Mouse (Mus musculus): ENCODE measurements around the gene Htra3.

Htra3 gene

GRCm38 (mm10) chr5:35679256-35680155, at the start of gene Htra3:
Gene Htra3, minus strand, starts transcription at chr5:35679782.
- DNase-seq (ENCODE audit: low spot score in 2 of 2): no peak

GRCm38 (mm10) chr5:35728957-35729460, 49.4 kb upstream of the Htra3 start:
- peak; percentile 38 to 60 for DNase-seq (ENCODE audit: low spot score in 2 of 2)

GRCm38 (mm10) chr5:35728344-35728956, 48.9 kb upstream of the Htra3 start:
- no peak for DNase-seq (ENCODE audit: low spot score in 2 of 2)

- no peak for DNase-seq (ENCODE audit: low spot score in 2 of 2)
Measured at GRCm38 (mm10) chr5:35727447-35727846, 47.9 kb upstream of the Htra3 start.

GRCm38 (mm10) chr5:35725840-35726239, 46.3 kb upstream of the Htra3 start:
- no peak for DNase-seq (ENCODE audit: low spot score in 2 of 2)

GRCm38 (mm10) chr5:35723900-35724299, 44.3 kb upstream of the Htra3 start:
- DNase-seq (ENCODE audit: low spot score in 2 of 2): no peak

- DNase-seq (ENCODE audit: low spot score in 2 of 2): no peak
Measured at GRCm38 (mm10) chr5:35722654-35723053, 43.1 kb upstream of the Htra3 start.

- no peak for DNase-seq (ENCODE audit: low spot score in 2 of 2)
Measured at GRCm38 (mm10) chr5:35721933-35722332, 42.4 kb upstream of the Htra3 start.

- no peak for DNase-seq (ENCODE audit: low spot score in 2 of 2)
Measured at GRCm38 (mm10) chr5:35719880-35720279, 40.3 kb upstream of the Htra3 start.

- DNase-seq (ENCODE audit: low spot score in 2 of 2): no peak
Measured at GRCm38 (mm10) chr5:35719343-35719742, 39.8 kb upstream of the Htra3 start.

GRCm38 (mm10) chr5:35718817-35719216, 39.2 kb upstream of the Htra3 start:
- DNase-seq (ENCODE audit: low spot score in 2 of 2): no peak

GRCm38 (mm10) chr5:35717946-35718345, 38.4 kb upstream of the Htra3 start:
- no peak for DNase-seq (ENCODE audit: low spot score in 2 of 2)

GRCm38 (mm10) chr5:35717455-35717854, 37.9 kb upstream of the Htra3 start:
- DNase-seq (ENCODE audit: low spot score in 2 of 2): no peak

GRCm38 (mm10) chr5:35713649-35714354, 34.2 kb upstream of the Htra3 start:
- DNase-seq (ENCODE audit: low spot score in 2 of 2): peak in 1 of 2 experiments; percentile 20

- no peak for DNase-seq (ENCODE audit: low spot score in 2 of 2)
Measured at GRCm38 (mm10) chr5:35712517-35712916, 32.9 kb upstream of the Htra3 start.

GRCm38 (mm10) chr5:35710931-35711330, 31.3 kb upstream of the Htra3 start:
- DNase-seq (ENCODE audit: low spot score in 2 of 2): no peak

GRCm38 (mm10) chr5:35710481-35710880, 30.9 kb upstream of the Htra3 start:
- DNase-seq (ENCODE audit: low spot score in 2 of 2): no peak

- no peak for DNase-seq (ENCODE audit: low spot score in 2 of 2)
Measured at GRCm38 (mm10) chr5:35705411-35705810, 25.8 kb upstream of the Htra3 start.

- no peak for DNase-seq (ENCODE audit: low spot score in 2 of 2)
Measured at GRCm38 (mm10) chr5:35703814-35704213, 24.2 kb upstream of the Htra3 start.

- no peak for DNase-seq (ENCODE audit: low spot score in 2 of 2)
Measured at GRCm38 (mm10) chr5:35703183-35703582, 23.6 kb upstream of the Htra3 start.

- DNase-seq (ENCODE audit: low spot score in 2 of 2): no peak
Measured at GRCm38 (mm10) chr5:35702582-35703140, 23.1 kb upstream of the Htra3 start.

- DNase-seq (ENCODE audit: low spot score in 2 of 2): peak in 1 of 2 experiments; percentile 45
Measured at GRCm38 (mm10) chr5:35701042-35701441, 21.5 kb upstream of the Htra3 start.

Measured in spleen, postnatal 14 days (tissue).